Mouse (Mus musculus) hindbrain, embryonic 16.5 days (tissue): ENCODE measurements around the gene Casq2. TPM values are rescaled to one million over a fixed set of nuclear protein-coding genes. Genes with fewer than 3 reads are reported as not detected.

Source experiments
- ATAC-seq: fragments of 200-750 bp; cut with Nextera tagmentation; 2 replicates; pipeline ENCODE4 v1.8.0; 2017; ENCODE audit warnings: moderate TSS enrichment, moderate library complexity
- H3K27ac ChIP-seq: fragments of 300-500 bp; sonication (generic); 2 replicates; pipeline ENCODE4 v1.5.1; 2014; ENCODE audit warnings: low read depth, mild to moderate bottlenecking, control low read depth, low read length, moderate library complexity
- H3K27me3 ChIP-seq: fragments of 300-500 bp; sonication (generic); replicated peaks from 2 replicates; pipeline ENCODE4 v1.6.1; 2014; ENCODE audit warnings: low read length; ENCODE audit not compliant: control insufficient read depth, insufficient read depth
- H3K36me3 ChIP-seq: fragments of 300-500 bp; sonication (generic); 2 replicates; pipeline ENCODE4 v1.6.1; 2014; ENCODE audit warnings: mild to moderate bottlenecking, low read length, moderate library complexity, mixed read lengths; ENCODE audit not compliant: control insufficient read depth, insufficient read depth
- H3K4me1 ChIP-seq: fragments of 300-500 bp; sonication (generic); 2 replicates; pipeline ENCODE4 v1.6.1; 2014; ENCODE audit warnings: low read depth, low read length; ENCODE audit not compliant: control insufficient read depth, insufficient read depth
- H3K4me2 ChIP-seq: fragments of 300-500 bp; sonication (generic); 2 replicates; pipeline ENCODE4 v1.6.1; 2014; ENCODE audit warnings: mild to moderate bottlenecking, low read length, control low read depth, moderate library complexity
- H3K4me3 ChIP-seq: fragments of 300-500 bp; sonication (generic); 2 replicates; pipeline ENCODE4 v1.5.1; 2014; ENCODE audit warnings: mild to moderate bottlenecking, low read length, control low read depth, moderate library complexity
- H3K9ac ChIP-seq: fragments of 300-500 bp; sonication (generic); 2 replicates; pipeline ENCODE4 v1.6.1; 2014; ENCODE audit warnings: low read depth, mild to moderate bottlenecking, control low read depth, low read length, moderate library complexity
- H3K9me3 ChIP-seq: fragments of 300-500 bp; sonication (generic); 2 replicates; pipeline ENCODE4 v1.6.1; 2014; ENCODE audit warnings: mild to moderate bottlenecking, low read length, moderate library complexity; ENCODE audit not compliant: control insufficient read depth
- WGBS: fragments of 180-500 bp; shearing (Covaris S2); extraction: QIAGEN DNeasy Blood & Tissue Kit; methylation state at CpG from one replicate; pipeline ENCODE4 v1.1.7; 2014; 5-methylcytosine and 5-hydroxymethylcytosine counted together
- polyA plus RNA-seq: library from polyadenylated mRNA; unstranded; fragments of >200 nt; fragmentation: Nextera tagmentation; extraction: Ambion mirVana; gene quantifications from 2 replicates; pipeline ENCODE4 v1.2.1, GENCODE M21; 2015

Gene Casq2
- polyA plus RNA-seq, 1 experiment from 2014 or later: 0.76 TPM

- Histone ChIP-seq H3K27me3 (no peaks in the 10 kb centered on the region), H3K4me2 (no peak overlapping the region), H3K9ac (no peak overlapping the region; the same call in 1 of the 2 replicates), H3K4me3 (no peak overlapping the region), H3K36me3 (no peaks in the 10 kb centered on the region), H3K27ac (peak overlapping the region; percentile 57), H3K9me3 (no peaks in the 10 kb centered on the region), H3K4me1 (peaks cover 24% of the 10 kb centered on the region)
- peak; percentile 95 for ATAC-seq
- 39% methylated on average over 13 of the region's 13 CpGs for WGBS
Observed at GRCm38 (mm10) chr3:102169197-102169905, 83.1 kb downstream of the Casq2 start.

- H3K27ac ChIP-seq: no peak overlapping the region
- no peaks in the 10 kb centered on the region for H3K36me3 ChIP-seq
- no peaks in the 10 kb centered on the region for H3K9me3 ChIP-seq
- H3K4me2 ChIP-seq: no peak overlapping the region
- WGBS: 65% methylated on average over 8 of the region's 8 CpGs
- H3K4me1 ChIP-seq: peaks cover 10% of the 10 kb centered on the region
- H3K27me3 ChIP-seq: no peaks in the 10 kb centered on the region
- peak; percentile 7; the same call in 1 of the 2 replicates for ATAC-seq
- H3K9ac ChIP-seq: no peak overlapping the region
- no peak overlapping the region for H3K4me3 ChIP-seq
Observed at GRCm38 (mm10) chr3:102174118-102174865, 88.1 kb downstream of the Casq2 start.

GRCm38 (mm10) chr3:102175701-102176100 is 89.5 kb downstream of the Casq2 start:
- no peaks in the 10 kb centered on the region for H3K4me1 ChIP-seq
- no peaks in the 10 kb centered on the region for H3K36me3 ChIP-seq
- no peak overlapping the region for H3K27ac ChIP-seq
- H3K4me3 ChIP-seq: no peak overlapping the region
- WGBS: 92% methylated on average over 13 of the region's 18 CpGs
- no peaks in the 10 kb centered on the region for H3K27me3 ChIP-seq
- H3K9me3 ChIP-seq: no peaks in the 10 kb centered on the region
- H3K9ac ChIP-seq: no peak overlapping the region
- H3K4me2 ChIP-seq: no peak overlapping the region
- no peak for ATAC-seq

GRCm38 (mm10) chr3:102176116-102176515 is 89.9 kb downstream of the Casq2 start:
- Histone ChIP-seq H3K4me1 (no peaks in the 10 kb centered on the region), H3K27me3 (no peaks in the 10 kb centered on the region), H3K4me3 (no peak overlapping the region), H3K9ac (no peak overlapping the region), H3K27ac (no peak overlapping the region), H3K36me3 (no peaks in the 10 kb centered on the region), H3K9me3 (no peaks in the 10 kb centered on the region), H3K4me2 (no peak overlapping the region)
- no peak for ATAC-seq
- WGBS: 84% methylated on average over 5 of the region's 5 CpGs

DNA sequence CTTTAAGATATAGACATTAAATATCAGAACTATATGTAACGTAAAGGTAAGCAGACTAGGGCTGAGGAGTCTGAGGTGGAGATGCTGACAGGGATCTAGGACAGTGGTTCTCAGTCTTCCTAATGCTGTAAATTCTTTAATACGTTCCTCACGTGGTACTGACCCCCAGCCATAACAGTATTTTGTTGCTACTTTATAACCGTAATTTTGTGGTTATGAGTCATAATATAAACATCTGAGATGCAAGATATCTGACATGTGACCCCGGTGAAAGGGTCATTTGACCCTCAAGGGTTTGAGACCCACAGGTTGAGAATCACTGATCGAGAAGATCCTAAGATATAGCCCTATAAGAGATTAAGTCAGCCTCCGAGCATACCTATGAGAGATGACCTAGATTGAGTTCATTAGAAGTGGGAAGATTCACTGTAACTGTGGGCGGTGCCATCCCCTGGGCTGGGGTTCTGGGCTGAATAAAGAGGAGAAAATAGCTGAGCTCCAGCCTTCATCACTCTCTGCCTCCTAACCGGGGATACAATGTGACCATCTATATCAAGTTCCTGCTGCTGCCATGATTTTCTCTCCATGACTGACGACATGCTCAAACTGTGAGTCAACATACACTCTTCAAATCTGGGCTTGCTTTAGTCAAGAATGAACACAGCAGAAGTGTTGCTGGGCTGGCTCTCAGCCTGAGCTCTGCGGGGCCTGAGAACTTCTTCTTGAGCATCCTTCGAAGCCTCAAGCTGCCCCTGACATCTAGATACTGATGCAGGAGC is 91.8 kb downstream of the Casq2 start:
- 97% methylated on average over 12 of the region's 12 CpGs for WGBS
- no peaks in the 10 kb centered on the region for H3K9me3 ChIP-seq
- H3K4me3 ChIP-seq: no peak overlapping the region
- no peaks in the 10 kb centered on the region for H3K36me3 ChIP-seq
- ATAC-seq: no peak
- no peak overlapping the region for H3K4me2 ChIP-seq
- H3K9ac ChIP-seq: no peak overlapping the region
- H3K27me3 ChIP-seq: no peaks in the 10 kb centered on the region
- H3K4me1 ChIP-seq: no peaks in the 10 kb centered on the region
- H3K27ac ChIP-seq: no peak overlapping the region

- 65% methylated on average over 4 of the region's 4 CpGs for WGBS
- H3K4me2 ChIP-seq: no peak overlapping the region
- no peak for ATAC-seq
- H3K9ac ChIP-seq: no peak overlapping the region
- H3K27ac ChIP-seq: no peak overlapping the region
- no peaks in the 10 kb centered on the region for H3K9me3 ChIP-seq
- no peaks in the 10 kb centered on the region for H3K36me3 ChIP-seq
- H3K4me1 ChIP-seq: no peaks in the 10 kb centered on the region
- no peaks in the 10 kb centered on the region for H3K27me3 ChIP-seq
- no peak overlapping the region for H3K4me3 ChIP-seq
Observed at GRCm38 (mm10) chr3:102179869-102180268, 93.7 kb downstream of the Casq2 start.

- 68% methylated on average over 7 of the region's 7 CpGs for WGBS
- no peaks in the 10 kb centered on the region; the same call in 1 of the 2 replicates for H3K9me3 ChIP-seq
- ATAC-seq: peak; percentile 34; the same call in 1 of the 2 replicates
- H3K4me1 ChIP-seq: no peaks in the 10 kb centered on the region
- no peak overlapping the region for H3K9ac ChIP-seq
- H3K4me2 ChIP-seq: no peak overlapping the region
- H3K4me3 ChIP-seq: no peak overlapping the region
- H3K36me3 ChIP-seq: no peaks in the 10 kb centered on the region
- H3K27me3 ChIP-seq: no peaks in the 10 kb centered on the region
- no peak overlapping the region for H3K27ac ChIP-seq
Observed at GRCm38 (mm10) chr3:102180746-102181145, 94.5 kb downstream of the Casq2 start.

GRCm38 (mm10) chr3:102181191-102181590 is 95.0 kb downstream of the Casq2 start:
- H3K4me1 ChIP-seq: no peaks in the 10 kb centered on the region
- no peaks in the 10 kb centered on the region for H3K27me3 ChIP-seq
- H3K9ac ChIP-seq: no peak overlapping the region
- ATAC-seq: no peak
- no peak overlapping the region for H3K27ac ChIP-seq
- no peaks in the 10 kb centered on the region for H3K36me3 ChIP-seq
- H3K4me3 ChIP-seq: no peak overlapping the region
- 63% methylated on average over 4 of the region's 4 CpGs for WGBS
- H3K4me2 ChIP-seq: no peak overlapping the region
- no peaks in the 10 kb centered on the region; the same call in 1 of the 2 replicates for H3K9me3 ChIP-seq

DNA sequence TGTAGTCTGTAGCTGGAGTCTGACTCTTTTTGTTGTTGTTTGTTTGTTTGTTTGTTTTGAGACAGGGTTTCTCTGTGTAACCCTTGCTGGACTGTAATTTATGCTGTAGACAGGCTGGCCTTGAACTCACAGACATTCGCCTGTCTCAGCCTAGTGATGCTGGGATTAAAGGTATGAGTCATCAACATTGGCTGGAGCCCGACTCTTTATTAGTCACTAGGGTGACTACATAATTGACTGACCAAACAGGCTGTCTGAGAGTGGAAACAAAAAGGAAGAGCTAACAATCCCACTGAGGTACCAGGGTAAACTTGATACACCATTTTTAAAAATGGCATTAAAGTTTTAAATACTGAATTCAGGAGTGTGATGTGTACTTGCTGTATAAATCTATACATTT is 96.4 kb downstream of the Casq2 start:
- Histone ChIP-seq H3K9me3 (no peaks in the 10 kb centered on the region; the same call in 1 of the 2 replicates), H3K36me3 (no peaks in the 10 kb centered on the region), H3K4me2 (no peak overlapping the region), H3K27me3 (no peaks in the 10 kb centered on the region), H3K27ac (no peak overlapping the region), H3K4me3 (no peak overlapping the region), H3K4me1 (no peaks in the 10 kb centered on the region), H3K9ac (no peak overlapping the region)
- 84% methylated on average over 2 of the region's 2 CpGs for WGBS
- ATAC-seq: no peak
